Mouse (Mus musculus) cerebellum, postnatal 14 days (tissue): ENCODE results near the gene Gm6710.
"Not testable (repeated sequence)": the region's sequence is repeated elsewhere in the genome, so short reads cannot be mapped to it uniquely, and the experiment has no call there.

ENCODE experiments used
- DNase-seq, 2 experiments: peaks; one replicate each; pipeline ENCODE4 v3.0.0; 2021; ENCODE audit warnings: mixed read lengths in 2 of 2

The Gm6710 gene

DNA sequence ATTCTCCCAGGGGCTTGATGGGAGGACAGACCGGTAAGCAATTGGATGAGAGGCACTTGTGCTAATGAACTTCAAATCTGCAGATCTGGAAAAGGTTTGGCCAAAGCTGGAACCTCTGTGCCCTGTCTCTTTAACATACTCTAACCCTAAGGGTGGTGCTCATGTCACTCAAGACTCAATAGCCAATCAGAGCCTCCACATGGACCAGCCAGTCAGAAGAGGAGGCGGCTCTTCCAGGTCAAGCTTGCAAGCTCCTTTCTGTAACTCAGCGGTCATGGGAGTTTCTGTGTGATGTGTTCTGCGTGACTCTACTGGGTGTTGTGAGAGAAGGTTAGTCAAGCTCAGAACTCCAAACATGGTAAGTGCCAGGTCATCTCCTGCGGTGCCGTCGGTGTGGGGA lies at the start of gene Gm6710:
Gm6710 (plus strand) TSS at position 196 of the 400 bp plus-strand sequence.
- not testable (repeated sequence) for DNase-seq
